Mouse (Mus musculus) neutrophil, adult 59 days (primary cell): ENCODE measurements around the gene Olfr685. TPM values are rescaled to one million over a fixed set of nuclear protein-coding genes. Genes with fewer than 3 reads are reported as not detected.

Experiments used
- total RNA-seq, 2 experiments: library from RNA; stranded (reverse); gene quantifications; 1 replicate in 1 of 2; 2 replicates in 1 of 2; pipeline ENCODE4 v1.2.4; 2023

Gene Olfr685
- not detected for total RNA-seq

GRCm38 (mm10) chr7:105185912-105186311, at the start of gene Olfr685:
Olfr685 (minus strand) TSS chr7:105186012.

GRCm38 (mm10) chr7:105207385-105207784, 21.6 kb upstream of the Olfr685 start, which contains the start of gene Olfr686:
Olfr686 (minus strand) TSS chr7:105207485.

GRCm38 (mm10) chr7:105163553-105163952, 22.3 kb downstream of the Olfr685 start, which contains the start of gene Olfr684:
Olfr684 (minus strand) TSS chr7:105163653.

GRCm38 (mm10) chr7:105146912-105147311, 38.9 kb downstream of the Olfr685 start, which contains the start of gene Olfr683:
Olfr683 (minus strand) TSS chr7:105147012.

Other genes with a start within 250 kb of the Olfr685 start
- not detected for gene Olfr670, start 223.4 kb downstream of the Olfr685 start, total RNA-seq
- not detected for gene Olfr671, start 206.9 kb downstream of the Olfr685 start, total RNA-seq
- gene Olfr672, start 184.0 kb downstream of the Olfr685 start, total RNA-seq, result not detected
- gene Olfr675, start 157.6 kb downstream of the Olfr685 start, total RNA-seq, result not detected
- not detected for gene Olfr676, start 153.3 kb downstream of the Olfr685 start, total RNA-seq
- gene Olfr677, start 134.6 kb downstream of the Olfr685 start, total RNA-seq, result not detected
- not detected for gene Olfr678, start 121.5 kb downstream of the Olfr685 start, total RNA-seq
- gene Olfr679, start 104.8 kb downstream of the Olfr685 start, total RNA-seq, result not detected
- not detected for gene Olfr680-ps1, start 93.2 kb downstream of the Olfr685 start, total RNA-seq
- gene Olfr681, start 69.2 kb downstream of the Olfr685 start, total RNA-seq, result not detected
- gene Olfr683, start 39.0 kb downstream of the Olfr685 start, total RNA-seq, result not detected
- not detected for gene Olfr684, start 22.4 kb downstream of the Olfr685 start, total RNA-seq
- not detected for gene Olfr686, start 21.5 kb upstream of the Olfr685 start, total RNA-seq
- not detected for gene Olfr688, start 102.1 kb upstream of the Olfr685 start, total RNA-seq
- gene Olfr689, start 125.2 kb upstream of the Olfr685 start, total RNA-seq, result not detected
- gene Olfr690, start 148.1 kb upstream of the Olfr685 start, total RNA-seq, result not detected
- under 1 TPM in 1 of 2 experiments, not detected in 1; 0.49 TPM for gene Olfr691, start 156.3 kb upstream of the Olfr685 start, total RNA-seq
- gene Olfr692, start 182.2 kb upstream of the Olfr685 start, total RNA-seq, result not detected
- not detected for gene Gm5901, start 189.0 kb upstream of the Olfr685 start, total RNA-seq
- gene Fam160a2, start 214.0 kb upstream of the Olfr685 start, total RNA-seq, result 100 to 1,000 TPM; 168 to 176 TPM
- gene Cnga4, start 218.6 kb upstream of the Olfr685 start, total RNA-seq, result under 1 TPM; 0.51 to 0.64 TPM
- not detected for gene Cckbr, start 239.7 kb upstream of the Olfr685 start, total RNA-seq